Mouse (Mus musculus): ENCODE results near the gene Scube2.

- TF ChIP-seq POLR2A (IDR thresholded peaks at IDR 0.05; ENCODE audit: borderline replicate concordance, control insufficient read depth, low read depth, low read length): no peak
- TF ChIP-seq CTCF (IDR thresholded peaks at IDR 0.05; ENCODE audit: control insufficient read depth, insufficient read depth, low read length): no peak
Measured at GRCm38 (mm10) chr7:109841031-109841430, 24.4 kb downstream of the Scube2 start.

All from bone marrow, adult 2 months (tissue).